Mouse (Mus musculus): ENCODE measurements at regions not wholly inside any gene's neighbourhood (a gene's known extent, or its start where the extent isn't known, plus 50 kb on each side); places are given as distances from the start of the nearest gene placed in this dataset.
"Not testable (repeated sequence)": the region's sequence is repeated elsewhere in the genome, so short reads cannot be mapped to it uniquely, and the experiment has no call there.

- H3K9me3 ChIP-seq (replicated peaks); H3K36me3 ChIP-seq; H3K27me3 ChIP-seq; H3K9ac ChIP-seq: not testable (repeated sequence)
- Histone ChIP-seq H3K4me2 (peak overlapping the region; percentile 53), H3K4me3 (peak overlapping the region; percentile 20), H3K27ac (peak overlapping the region; percentile 71), H3K4me1 (replicated peaks) (peaks cover 15% of the 10 kb centered on the region)
- ATAC-seq (replicated peaks; ENCODE audit: insufficient number of reproducible peaks, insufficient read depth, low FRiP score, low read depth) = peak; percentile 31; the same call in 1 of the 2 replicates
- WGBS = 32% methylated on average over 7 of the region's 7 CpGs
Observed at GRCm38 (mm10) chr5:3198869-3199550, 142.3 kb upstream of the Cdk6 start.

- H3K4me3 ChIP-seq; H3K9me3 ChIP-seq (replicated peaks); H3K4me1 ChIP-seq (replicated peaks); H3K9ac ChIP-seq; ATAC-seq (replicated peaks; ENCODE audit: insufficient number of reproducible peaks, insufficient read depth, low FRiP score, low read depth); H3K27me3 ChIP-seq; H3K36me3 ChIP-seq; H3K27ac ChIP-seq; H3K4me2 ChIP-seq: not testable (repeated sequence)
- WGBS = 62% methylated on average over 5 of the region's 5 CpGs
Observed at GRCm38 (mm10) chr5:3206160-3206559, 135.1 kb upstream of the Cdk6 start.

- ATAC-seq (replicated peaks; ENCODE audit: insufficient number of reproducible peaks, insufficient read depth, low FRiP score, low read depth); H3K4me1 ChIP-seq (replicated peaks); H3K27ac ChIP-seq; H3K9ac ChIP-seq; H3K9me3 ChIP-seq (replicated peaks); H3K4me2 ChIP-seq; H3K4me3 ChIP-seq; H3K36me3 ChIP-seq; H3K27me3 ChIP-seq: not testable (repeated sequence)
- WGBS = 82% methylated on average over 4 of the region's 4 CpGs
Observed at GRCm38 (mm10) chr5:3208293-3208692, 133.0 kb upstream of the Cdk6 start.

- no peaks in the 10 kb centered on the region for H3K9me3 ChIP-seq (replicated peaks)
- no peak overlapping the region for H3K27ac ChIP-seq
- 87% methylated on average over 3 of the region's 3 CpGs for WGBS
- no peak overlapping the region for H3K4me2 ChIP-seq
- no peaks in the 10 kb centered on the region for H3K4me1 ChIP-seq (replicated peaks)
- ATAC-seq (replicated peaks; ENCODE audit: insufficient number of reproducible peaks, insufficient read depth, low FRiP score, low read depth) = no peak
- no peak overlapping the region for H3K4me3 ChIP-seq
- no peaks in the 10 kb centered on the region for H3K36me3 ChIP-seq
- no peak overlapping the region for H3K9ac ChIP-seq
- no peaks in the 10 kb centered on the region for H3K27me3 ChIP-seq
Observed at GRCm38 (mm10) chr5:3211284-3211683, 130.0 kb upstream of the Cdk6 start.

- H3K9ac ChIP-seq = no peak overlapping the region
- no peak overlapping the region for H3K4me2 ChIP-seq
- WGBS = 46% methylated on average over 5 of the region's 5 CpGs
- no peaks in the 10 kb centered on the region for H3K9me3 ChIP-seq (replicated peaks)
- H3K27me3 ChIP-seq = no peaks in the 10 kb centered on the region
- no peaks in the 10 kb centered on the region for H3K36me3 ChIP-seq
- no peak for ATAC-seq (replicated peaks; ENCODE audit: insufficient number of reproducible peaks, insufficient read depth, low FRiP score, low read depth)
- H3K4me1 ChIP-seq (replicated peaks) = no peaks in the 10 kb centered on the region
- no peak overlapping the region for H3K4me3 ChIP-seq
- no peak overlapping the region for H3K27ac ChIP-seq
Observed at GRCm38 (mm10) chr5:3216053-3216452, 125.2 kb upstream of the Cdk6 start.

- ATAC-seq (replicated peaks; ENCODE audit: insufficient number of reproducible peaks, insufficient read depth, low FRiP score, low read depth) = no peak
Observed at GRCm38 (mm10) chr5:3219230-3219629, 122.1 kb upstream of the Cdk6 start.

GRCm38 (mm10) chr5:3219770-3220169, 121.5 kb upstream of the Cdk6 start:
- no peaks in the 10 kb centered on the region for H3K27me3 ChIP-seq
- no peaks in the 10 kb centered on the region for H3K9me3 ChIP-seq (replicated peaks)
- H3K9ac ChIP-seq = no peak overlapping the region
- no peak overlapping the region for H3K4me2 ChIP-seq
- no peaks in the 10 kb centered on the region for H3K36me3 ChIP-seq
- no peak overlapping the region for H3K27ac ChIP-seq
- no peaks in the 10 kb centered on the region for H3K4me1 ChIP-seq (replicated peaks)
- H3K4me3 ChIP-seq = no peak overlapping the region
- WGBS = 43% methylated on average over 3 of the region's 3 CpGs
- ATAC-seq (replicated peaks; ENCODE audit: insufficient number of reproducible peaks, insufficient read depth, low FRiP score, low read depth) = no peak

More at GRCm38 (mm10) chr5:3219230-3219629, 122.1 kb upstream of the Cdk6 start:
- H3K9ac ChIP-seq = no peak overlapping the region
- WGBS = 58% methylated on average over 4 of the region's 4 CpGs
- no peak overlapping the region for H3K4me2 ChIP-seq
- no peaks in the 10 kb centered on the region for H3K9me3 ChIP-seq (replicated peaks)
- H3K27me3 ChIP-seq = no peaks in the 10 kb centered on the region
- H3K36me3 ChIP-seq = no peaks in the 10 kb centered on the region
- H3K4me1 ChIP-seq (replicated peaks) = no peaks in the 10 kb centered on the region
- H3K27ac ChIP-seq = no peak overlapping the region
- H3K4me3 ChIP-seq = no peak overlapping the region

- H3K27ac ChIP-seq; H3K4me3 ChIP-seq; H3K9me3 ChIP-seq (replicated peaks); H3K4me1 ChIP-seq (replicated peaks); H3K36me3 ChIP-seq; ATAC-seq (replicated peaks; ENCODE audit: insufficient number of reproducible peaks, insufficient read depth, low FRiP score, low read depth); H3K9ac ChIP-seq; H3K4me2 ChIP-seq; H3K27me3 ChIP-seq: not testable (repeated sequence)
- WGBS = 58% methylated on average over 4 of the region's 4 CpGs
Observed at GRCm38 (mm10) chr5:3223819-3224218, 117.5 kb upstream of the Cdk6 start.

GRCm38 (mm10) chr5:3224392-3225054, 116.8 kb upstream of the Cdk6 start:
- whole genome bisulfite sequencing = 78% methylated on average over 14 of the region's 14 CpGs
- not testable (repeated sequence) for H3K4me3 ChIP-seq; H3K4me1 ChIP-seq (replicated peaks); H3K9me3 ChIP-seq (replicated peaks); H3K9ac ChIP-seq; H3K36me3 ChIP-seq; H3K27ac ChIP-seq; H3K27me3 ChIP-seq; H3K4me2 ChIP-seq; ATAC-seq (replicated peaks; ENCODE audit: insufficient number of reproducible peaks, insufficient read depth, low FRiP score, low read depth)

GRCm38 (mm10) chr5:3225358-3225757, 115.9 kb upstream of the Cdk6 start:
- H3K27me3 ChIP-seq; H3K4me3 ChIP-seq; H3K36me3 ChIP-seq; H3K9ac ChIP-seq; H3K27ac ChIP-seq; H3K4me2 ChIP-seq; ATAC-seq (replicated peaks; ENCODE audit: insufficient number of reproducible peaks, insufficient read depth, low FRiP score, low read depth); H3K9me3 ChIP-seq (replicated peaks); H3K4me1 ChIP-seq (replicated peaks): not testable (repeated sequence)
- WGBS = 83% methylated on average over 8 of the region's 8 CpGs

GRCm38 (mm10) chr5:3244067-3244466, 97.2 kb upstream of the Cdk6 start:
- H3K9me3 ChIP-seq (replicated peaks); ATAC-seq (replicated peaks; ENCODE audit: insufficient number of reproducible peaks, insufficient read depth, low FRiP score, low read depth); H3K27ac ChIP-seq; H3K4me2 ChIP-seq; H3K9ac ChIP-seq; H3K36me3 ChIP-seq; H3K4me1 ChIP-seq (replicated peaks); H3K4me3 ChIP-seq; H3K27me3 ChIP-seq: not testable (repeated sequence)
- WGBS = 63% methylated on average over 2 of the region's 2 CpGs

GRCm38 (mm10) chr5:3247333-3247732, 94.0 kb upstream of the Cdk6 start:
- WGBS = 45% methylated on average over 2 of the region's 2 CpGs
- Histone ChIP-seq H3K27me3 (no peaks in the 10 kb centered on the region), H3K9ac (no peak overlapping the region), H3K36me3 (no peaks in the 10 kb centered on the region), H3K27ac (no peak overlapping the region), H3K4me3 (no peak overlapping the region), H3K9me3 (replicated peaks) (no peaks in the 10 kb centered on the region), H3K4me2 (no peak overlapping the region), H3K4me1 (replicated peaks) (no peaks in the 10 kb centered on the region)
- no peak for ATAC-seq (replicated peaks; ENCODE audit: insufficient number of reproducible peaks, insufficient read depth, low FRiP score, low read depth)

Measured in heart, embryonic 15.5 days (tissue).